Mouse (Mus musculus): ENCODE measurements at regions not wholly inside any gene's neighbourhood (a gene's known extent, or its start where the extent isn't known, plus 50 kb on each side); places are given as distances from the start of the nearest gene placed in this dataset.

DNA sequence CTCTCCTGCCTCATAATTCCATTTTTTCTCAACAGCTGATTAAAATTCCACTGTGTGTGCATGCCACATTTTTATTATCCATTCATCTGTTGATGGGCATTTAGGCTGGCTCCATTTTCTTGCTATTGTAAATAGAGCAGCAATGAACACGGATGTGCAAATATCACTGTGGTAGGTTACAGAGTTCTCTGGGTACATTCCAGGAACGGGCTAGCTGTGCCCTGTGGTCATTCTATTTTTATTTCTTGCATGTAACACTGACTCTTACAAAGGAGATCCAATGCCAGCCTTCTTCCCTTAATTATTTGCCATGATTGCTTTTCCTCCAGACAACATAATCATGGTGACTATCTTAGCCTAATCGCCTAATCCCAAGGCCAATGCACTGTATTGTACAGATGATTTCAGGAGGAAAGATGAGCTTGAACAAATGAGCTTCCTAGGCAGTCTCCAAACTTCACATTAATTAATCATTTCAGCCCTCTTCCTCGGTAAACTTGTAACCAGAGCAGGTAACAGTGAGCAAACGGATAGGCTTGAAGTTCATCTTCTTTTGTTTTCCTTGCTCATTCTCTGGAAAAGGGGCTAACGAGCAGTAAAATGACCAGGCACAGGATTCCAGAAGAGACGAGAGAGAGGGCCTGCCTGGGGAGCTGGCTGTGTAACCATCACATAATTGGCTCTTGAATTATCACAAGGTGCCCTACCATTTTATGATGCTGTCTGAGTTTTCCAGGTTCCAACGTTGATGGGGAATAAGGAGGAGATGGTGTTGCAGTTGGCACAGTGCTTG, 77.6 kb upstream of the Ppp2r3a start:
- Histone ChIP-seq H3K4me3 (ENCODE audit: low read depth, low read length) (no peak overlapping the region), H3K36me3 (ENCODE audit: insufficient read depth, low read length) (no peaks in the 10 kb centered on the region), H3K27ac (ENCODE audit: low read depth, low read length) (no peak overlapping the region), H3K27me3 (ENCODE audit: insufficient read depth, low read length) (no peaks in the 10 kb centered on the region), H3K9me3 (ENCODE audit: low read length) (no peaks in the 10 kb centered on the region), H3K4me1 (ENCODE audit: insufficient read depth, low read length) (no peaks in the 10 kb centered on the region), H3K9ac (replicated peaks; ENCODE audit: low read length, poor library complexity, severe bottlenecking) (no peak overlapping the region), H3K4me2 (ENCODE audit: low read depth, low read length, poor library complexity, severe bottlenecking) (no peak overlapping the region)
- no peak for TF ChIP-seq CTCF (IDR thresholded peaks at IDR 0.05)
- DNase-seq (ENCODE audit: low spot score) (no peak), ATAC-seq (ENCODE audit: low FRiP score) (no peak)
- WGBS: 68% methylated on average over 8 of the region's 8 CpGs

DNA sequence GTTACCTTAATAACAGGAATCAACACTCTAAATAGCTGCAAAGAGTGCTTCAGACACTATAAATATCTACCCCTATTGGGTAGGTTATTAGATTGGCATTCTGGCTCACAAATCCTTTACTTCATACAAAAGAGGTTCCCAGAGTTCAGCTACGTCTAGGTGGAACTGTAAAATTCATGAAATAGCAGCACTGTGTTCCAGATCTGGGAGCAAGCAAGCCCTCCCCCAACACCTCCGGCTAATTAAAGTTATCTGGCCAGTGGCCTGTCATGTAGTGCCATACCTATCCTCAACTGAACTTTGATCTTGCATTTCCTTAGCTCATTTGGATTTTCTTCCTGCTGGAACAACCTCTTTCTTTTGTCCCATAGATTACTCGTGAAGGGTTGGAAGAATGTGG, 75.4 kb upstream of the Ppp2r3a start:
- H3K4me1 ChIP-seq (ENCODE audit: insufficient read depth, low read length): no peaks in the 10 kb centered on the region
- no peaks in the 10 kb centered on the region for H3K36me3 ChIP-seq (ENCODE audit: insufficient read depth, low read length)
- no peak for DNase-seq (ENCODE audit: low spot score)
- H3K4me3 ChIP-seq (ENCODE audit: low read depth, low read length): no peak overlapping the region
- WGBS: 54% methylated on average over 3 of the region's 3 CpGs
- H3K9me3 ChIP-seq (ENCODE audit: low read length): no peaks in the 10 kb centered on the region
- ATAC-seq (ENCODE audit: low FRiP score): no peak
- H3K27me3 ChIP-seq (ENCODE audit: insufficient read depth, low read length): no peaks in the 10 kb centered on the region
- no peak overlapping the region for H3K27ac ChIP-seq (ENCODE audit: low read depth, low read length)
- TF ChIP-seq CTCF (IDR thresholded peaks at IDR 0.05): no peak
- no peak overlapping the region for H3K4me2 ChIP-seq (ENCODE audit: low read depth, low read length, poor library complexity, severe bottlenecking)
- no peak overlapping the region for H3K9ac ChIP-seq (replicated peaks; ENCODE audit: low read length, poor library complexity, severe bottlenecking)

DNA sequence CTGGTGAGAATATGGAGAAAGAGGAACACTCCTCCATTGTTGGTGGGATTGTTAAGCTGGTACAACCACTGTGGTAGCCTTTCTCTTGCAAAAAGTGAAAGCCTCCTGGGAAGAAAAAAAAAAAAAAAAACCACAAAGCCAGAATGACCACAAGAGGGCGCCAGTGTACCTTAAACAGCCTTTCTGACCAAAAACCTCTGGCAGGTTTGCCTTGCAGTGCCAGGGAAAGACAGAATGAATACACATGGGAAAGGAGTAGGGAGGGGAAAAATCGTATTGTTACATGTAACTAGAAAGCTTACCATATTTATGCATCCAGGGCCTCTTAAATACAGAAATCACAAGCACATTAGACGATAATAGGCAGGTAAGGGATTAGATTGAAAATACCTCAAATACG, 62.4 kb upstream of the Ppp2r3a start:
- H3K27me3 ChIP-seq (ENCODE audit: insufficient read depth, low read length): no peaks in the 10 kb centered on the region
- H3K4me1 ChIP-seq (ENCODE audit: insufficient read depth, low read length): no peaks in the 10 kb centered on the region
- H3K4me2 ChIP-seq (ENCODE audit: low read depth, low read length, poor library complexity, severe bottlenecking): no peak overlapping the region
- TF ChIP-seq CTCF (IDR thresholded peaks at IDR 0.05): peak; percentile 95
- H3K9me3 ChIP-seq (ENCODE audit: low read length): no peaks in the 10 kb centered on the region
- ATAC-seq (ENCODE audit: low FRiP score): no peak
- no peaks in the 10 kb centered on the region for H3K36me3 ChIP-seq (ENCODE audit: insufficient read depth, low read length)
- 0 out of 2 replicates have a peak overlapping the region, but pooled peaks have one; percentile 34 for H3K27ac ChIP-seq (ENCODE audit: low read depth, low read length)
- DNase-seq (ENCODE audit: low spot score): peak; percentile 90
- WGBS: 20% methylated on average over 4 of the region's 4 CpGs
- H3K9ac ChIP-seq (replicated peaks; ENCODE audit: low read length, poor library complexity, severe bottlenecking): no peak overlapping the region
- H3K4me3 ChIP-seq (ENCODE audit: low read depth, low read length): no peak overlapping the region

DNA sequence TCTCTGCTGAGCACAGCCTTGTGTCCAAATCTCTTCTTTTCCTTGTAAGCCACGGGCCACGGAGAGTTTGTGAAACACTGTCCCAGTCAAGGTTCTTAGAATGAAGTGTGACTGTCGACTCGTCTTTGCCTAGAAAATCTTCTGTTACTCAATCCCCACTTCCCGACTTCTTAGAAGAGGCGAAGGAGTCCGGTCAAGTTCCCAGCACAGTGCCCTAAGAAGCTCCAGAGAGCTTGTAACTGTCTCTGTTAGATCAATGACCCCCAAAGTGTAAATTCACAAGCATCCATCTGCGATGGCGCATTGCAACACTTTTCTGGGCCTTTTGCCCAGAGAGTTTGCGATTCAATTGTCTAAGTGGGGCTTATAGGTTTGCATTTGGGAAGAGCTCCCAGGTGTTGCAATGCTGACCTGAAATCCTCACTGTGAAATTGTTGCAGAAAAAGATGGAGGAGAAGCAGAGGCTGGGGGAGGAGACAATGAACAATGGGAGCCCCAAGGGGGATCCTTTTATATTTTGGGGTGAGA, 54.9 kb upstream of the Ppp2r3a start:
- Histone ChIP-seq H3K9me3 (ENCODE audit: low read length) (no peaks in the 10 kb centered on the region), H3K4me2 (ENCODE audit: low read depth, low read length, poor library complexity, severe bottlenecking) (no peak overlapping the region), H3K27ac (ENCODE audit: low read depth, low read length) (no peak overlapping the region), H3K36me3 (ENCODE audit: insufficient read depth, low read length) (no peaks in the 10 kb centered on the region), H3K27me3 (ENCODE audit: insufficient read depth, low read length) (no peaks in the 10 kb centered on the region), H3K4me3 (ENCODE audit: low read depth, low read length) (no peak overlapping the region), H3K9ac (replicated peaks; ENCODE audit: low read length, poor library complexity, severe bottlenecking) (no peak overlapping the region), H3K4me1 (ENCODE audit: insufficient read depth, low read length) (no peaks in the 10 kb centered on the region)
- DNase-seq (ENCODE audit: low spot score) (no peak), ATAC-seq (ENCODE audit: low FRiP score) (no peak)
- whole genome bisulfite sequencing: 88% methylated on average over 10 of the region's 10 CpGs
- TF ChIP-seq CTCF (IDR thresholded peaks at IDR 0.05): no peak

DNA sequence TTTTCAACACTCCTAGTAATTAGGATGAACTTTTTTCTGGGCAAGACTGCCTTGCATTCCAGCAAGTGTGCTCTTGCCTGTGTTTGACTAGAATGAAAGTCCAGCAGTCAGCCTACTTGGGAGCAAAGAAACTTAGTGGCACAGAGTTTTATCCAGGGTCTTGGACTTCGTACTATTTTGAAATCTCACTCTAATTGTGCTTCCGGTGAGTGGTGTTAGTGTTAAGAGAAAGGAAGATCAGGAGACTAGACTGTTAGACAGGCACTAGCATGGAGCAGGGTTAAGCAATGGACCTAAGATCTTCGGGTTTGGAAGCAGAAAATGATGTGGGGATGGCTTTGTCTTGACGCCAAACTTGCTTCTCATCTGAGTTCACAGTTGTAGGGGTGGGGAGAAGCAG, 54.1 kb upstream of the Ppp2r3a start:
- DNase-seq (ENCODE audit: low spot score): no peak
- no peak for TF ChIP-seq CTCF (IDR thresholded peaks at IDR 0.05)

More for the DNA sequence above, 54.1 kb upstream of the Ppp2r3a start:
- H3K4me2 ChIP-seq (ENCODE audit: low read depth, low read length, poor library complexity, severe bottlenecking): no peak overlapping the region
- no peaks in the 10 kb centered on the region for H3K9me3 ChIP-seq (ENCODE audit: low read length)
- H3K9ac ChIP-seq (replicated peaks; ENCODE audit: low read length, poor library complexity, severe bottlenecking): no peak overlapping the region
- H3K4me1 ChIP-seq (ENCODE audit: insufficient read depth, low read length): no peaks in the 10 kb centered on the region
- H3K27me3 ChIP-seq (ENCODE audit: insufficient read depth, low read length): no peaks in the 10 kb centered on the region
- WGBS: 87% methylated on average over 4 of the region's 4 CpGs
- no peak for ATAC-seq (ENCODE audit: low FRiP score)
- no peak overlapping the region for H3K4me3 ChIP-seq (ENCODE audit: low read depth, low read length)
- H3K27ac ChIP-seq (ENCODE audit: low read depth, low read length): no peak overlapping the region
- no peaks in the 10 kb centered on the region for H3K36me3 ChIP-seq (ENCODE audit: insufficient read depth, low read length)

Data from midbrain, postnatal 0 days (tissue).